Mouse (Mus musculus): ENCODE data around the gene Tekt3. TPM values are rescaled to one million over a fixed set of nuclear protein-coding genes. Genes with fewer than 3 reads are reported as not detected.

Gene Tekt3
- polyA plus RNA-seq, 1 experiment = not detected

DNA sequence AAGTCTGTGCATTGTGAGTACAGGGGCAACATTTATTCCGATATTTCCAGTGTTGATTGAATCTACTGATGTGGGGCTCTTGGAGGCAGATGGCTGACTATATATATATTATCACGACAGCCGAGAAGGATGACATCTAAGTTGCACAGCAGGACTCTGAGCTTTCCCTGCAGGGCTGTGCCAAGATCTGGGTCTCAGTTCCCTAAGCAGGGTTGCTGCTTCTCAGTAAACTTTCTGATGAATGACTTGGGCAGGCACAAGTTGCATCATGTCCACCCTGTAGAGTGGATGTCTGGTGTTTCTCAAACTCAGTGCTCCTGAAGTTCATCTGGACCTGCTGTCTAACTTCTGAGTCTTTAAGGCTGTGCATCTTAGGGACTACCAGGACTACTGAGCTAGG lies 15.7 kb upstream of the Tekt3 start:
- Histone ChIP-seq H3K4me3 (replicated peaks; ENCODE audit: insufficient read depth, low read depth, low read length) (no peak overlapping the region), H3K27ac (ENCODE audit: insufficient read depth, low read length) (no peak overlapping the region), H3K27me3 (ENCODE audit: control insufficient read depth, insufficient read depth, low read length) (no peaks in the 10 kb centered on the region), H3K4me1 (ENCODE audit: control insufficient read depth, insufficient read depth, low read length) (no peaks in the 10 kb centered on the region)
- 23% methylated on average over 3 of the region's 3 CpGs for WGBS
- no peak for DNase-seq
- TF ChIP-seq CTCF (IDR thresholded peaks at IDR 0.05; ENCODE audit: borderline replicate concordance, insufficient read depth, low read depth, low read length) = no peak
- no peak for TF ChIP-seq POLR2A (IDR thresholded peaks at IDR 0.05; ENCODE audit: borderline replicate concordance, insufficient read depth, low read length)

DNA sequence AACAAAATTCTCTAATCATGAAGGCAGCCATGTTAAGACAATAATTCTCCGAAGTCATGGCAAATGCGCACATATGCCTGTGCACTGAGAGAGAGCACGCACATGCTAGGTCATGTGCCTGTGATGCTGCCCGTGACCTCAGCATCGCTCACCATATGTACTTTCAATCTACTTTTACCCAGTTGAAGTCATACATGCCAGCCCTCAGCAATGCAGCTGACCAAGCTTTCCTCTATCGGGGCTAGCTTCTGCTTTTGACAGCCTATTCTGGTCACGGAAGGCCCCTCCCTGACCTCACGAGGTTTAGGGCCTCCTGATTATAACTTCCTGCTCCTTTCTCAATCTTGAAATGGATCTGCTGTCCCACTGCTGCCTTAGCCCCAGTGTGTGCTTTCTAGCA lies 15.1 kb upstream of the Tekt3 start:
- H3K27ac ChIP-seq (ENCODE audit: insufficient read depth, low read length) = no peak overlapping the region
- H3K4me3 ChIP-seq (replicated peaks; ENCODE audit: insufficient read depth, low read depth, low read length) = no peak overlapping the region
- TF ChIP-seq POLR2A (IDR thresholded peaks at IDR 0.05; ENCODE audit: borderline replicate concordance, insufficient read depth, low read length) = no peak
- TF ChIP-seq CTCF (IDR thresholded peaks at IDR 0.05; ENCODE audit: borderline replicate concordance, insufficient read depth, low read depth, low read length) = no peak
- H3K27me3 ChIP-seq (ENCODE audit: control insufficient read depth, insufficient read depth, low read length) = no peaks in the 10 kb centered on the region
- no peaks in the 10 kb centered on the region for H3K4me1 ChIP-seq (ENCODE audit: control insufficient read depth, insufficient read depth, low read length)
- WGBS = 93% methylated on average over 8 of the region's 8 CpGs
- DNase-seq = no peak

DNA sequence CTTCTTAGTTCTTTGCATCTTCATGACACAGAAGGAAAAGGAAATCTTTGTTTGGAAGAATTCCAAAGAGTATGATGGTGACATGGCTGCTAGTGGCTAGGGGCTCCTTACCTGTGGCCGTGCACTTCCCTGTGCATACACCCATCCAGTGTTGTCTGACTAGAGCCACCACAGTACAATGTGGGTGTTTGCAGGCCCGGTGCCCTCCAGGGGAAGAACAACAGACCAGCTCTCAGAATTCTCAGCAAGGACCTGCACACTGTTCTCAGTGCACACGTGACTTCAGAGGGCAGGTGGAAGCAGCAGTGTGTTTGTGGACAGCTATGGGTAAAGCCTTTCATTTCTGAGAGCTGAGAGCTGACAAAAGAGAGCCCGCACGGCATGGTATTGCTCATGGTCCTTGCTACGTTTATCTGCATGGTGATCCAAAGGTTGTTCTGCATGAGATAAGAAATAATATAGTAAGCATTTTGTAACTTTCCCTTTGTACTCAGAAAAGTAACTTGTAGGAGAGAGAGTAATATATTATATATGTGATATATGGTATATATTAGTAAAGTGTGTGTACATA lies 11.0 kb upstream of the Tekt3 start:
- 92% methylated on average over 6 of the region's 6 CpGs for WGBS
- DNase-seq = no peak
- TF ChIP-seq POLR2A (IDR thresholded peaks at IDR 0.05; ENCODE audit: borderline replicate concordance, insufficient read depth, low read length) (no peak), CTCF (IDR thresholded peaks at IDR 0.05; ENCODE audit: borderline replicate concordance, insufficient read depth, low read depth, low read length) (no peak)
- Histone ChIP-seq H3K27ac (ENCODE audit: insufficient read depth, low read length) (no peak overlapping the region), H3K4me3 (replicated peaks; ENCODE audit: insufficient read depth, low read depth, low read length) (no peak overlapping the region), H3K27me3 (ENCODE audit: control insufficient read depth, insufficient read depth, low read length) (no peaks in the 10 kb centered on the region), H3K4me1 (ENCODE audit: control insufficient read depth, insufficient read depth, low read length) (no peaks in the 10 kb centered on the region)

DNA sequence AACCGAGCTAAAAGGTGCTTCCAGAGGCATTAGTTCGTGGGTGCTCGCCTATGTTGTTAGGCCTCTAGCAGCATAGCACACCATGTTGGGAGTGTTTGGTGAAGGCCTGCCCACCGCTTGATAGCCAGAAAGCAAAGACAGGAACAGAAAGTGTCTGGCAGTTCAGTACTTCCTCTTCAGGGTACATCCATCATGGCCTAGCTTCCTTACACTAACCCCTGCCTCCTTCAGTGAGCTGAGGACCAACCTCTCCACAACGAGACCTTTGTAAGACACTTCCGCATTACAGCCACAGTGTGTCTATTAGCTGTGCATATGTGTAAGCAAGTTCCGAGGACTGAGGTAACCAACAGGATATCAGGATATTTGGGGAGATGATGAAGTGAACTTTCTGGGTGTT lies 10.4 kb upstream of the Tekt3 start:
- DNase-seq = no peak
- H3K27me3 ChIP-seq (ENCODE audit: control insufficient read depth, insufficient read depth, low read length) = no peaks in the 10 kb centered on the region
- 93% methylated on average over 7 of the region's 7 CpGs for WGBS

DNA sequence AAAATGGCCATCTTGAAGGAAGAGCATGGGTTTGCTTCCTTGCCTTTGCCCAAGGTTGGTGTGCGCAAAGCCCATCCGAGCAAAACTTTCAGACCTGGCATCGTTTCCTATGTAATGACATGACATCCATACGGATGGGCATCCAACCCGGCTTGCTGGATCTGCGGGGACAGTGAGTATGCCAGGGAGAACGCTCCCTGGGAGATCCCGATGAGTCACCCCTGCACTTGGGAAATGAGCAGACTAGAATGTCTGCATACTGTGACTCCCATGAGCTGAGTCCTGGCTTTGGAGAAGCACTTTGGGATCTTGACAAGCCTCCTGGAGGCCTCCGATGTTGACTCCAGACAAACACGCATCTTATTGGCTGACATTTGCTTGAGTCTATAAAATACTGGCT lies 9.5 kb upstream of the Tekt3 start:
- WGBS = 83% methylated on average over 10 of the region's 10 CpGs
- H3K27ac ChIP-seq (ENCODE audit: insufficient read depth, low read length) = no peak overlapping the region
- H3K4me1 ChIP-seq (ENCODE audit: control insufficient read depth, insufficient read depth, low read length) = no peaks in the 10 kb centered on the region
- TF ChIP-seq POLR2A (IDR thresholded peaks at IDR 0.05; ENCODE audit: borderline replicate concordance, insufficient read depth, low read length) (no peak), CTCF (IDR thresholded peaks at IDR 0.05; ENCODE audit: borderline replicate concordance, insufficient read depth, low read depth, low read length) (no peak)
- H3K27me3 ChIP-seq (ENCODE audit: control insufficient read depth, insufficient read depth, low read length) = no peaks in the 10 kb centered on the region
- no peak overlapping the region for H3K4me3 ChIP-seq (replicated peaks; ENCODE audit: insufficient read depth, low read depth, low read length)
- no peak for DNase-seq

More for the DNA sequence above, 10.4 kb upstream of the Tekt3 start:
- Histone ChIP-seq H3K4me1 (ENCODE audit: control insufficient read depth, insufficient read depth, low read length) (no peaks in the 10 kb centered on the region), H3K27ac (ENCODE audit: insufficient read depth, low read length) (no peak overlapping the region), H3K4me3 (replicated peaks; ENCODE audit: insufficient read depth, low read depth, low read length) (no peak overlapping the region)
- TF ChIP-seq CTCF (IDR thresholded peaks at IDR 0.05; ENCODE audit: borderline replicate concordance, insufficient read depth, low read depth, low read length) = no peak
- no peak for TF ChIP-seq POLR2A (IDR thresholded peaks at IDR 0.05; ENCODE audit: borderline replicate concordance, insufficient read depth, low read length)

DNA sequence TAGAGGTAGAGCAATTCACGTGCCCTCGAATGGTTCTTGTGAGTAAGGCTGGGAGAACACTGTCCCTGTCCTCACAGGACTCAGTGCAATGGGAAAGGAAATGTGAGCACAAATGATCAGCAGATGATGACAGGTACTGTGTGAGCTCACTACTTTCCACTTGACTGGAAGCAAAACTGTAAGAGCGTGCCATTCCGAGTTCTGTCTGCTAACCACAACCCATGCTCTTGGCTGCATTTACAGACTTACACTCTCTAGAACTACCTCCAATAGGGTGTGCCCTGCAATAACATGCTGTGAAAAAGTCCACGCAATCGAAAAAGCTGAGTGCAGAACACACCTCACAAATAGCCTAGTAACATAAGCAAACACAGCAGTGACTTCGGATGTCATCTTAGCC lies 5.9 kb upstream of the Tekt3 start:
- WGBS = 88% methylated on average over 7 of the region's 7 CpGs
- Histone ChIP-seq H3K27ac (ENCODE audit: insufficient read depth, low read length) (no peak overlapping the region), H3K4me1 (ENCODE audit: control insufficient read depth, insufficient read depth, low read length) (no peaks in the 10 kb centered on the region), H3K27me3 (ENCODE audit: control insufficient read depth, insufficient read depth, low read length) (no peaks in the 10 kb centered on the region), H3K4me3 (replicated peaks; ENCODE audit: insufficient read depth, low read depth, low read length) (no peak overlapping the region)
- DNase-seq = no peak
- TF ChIP-seq CTCF (IDR thresholded peaks at IDR 0.05; ENCODE audit: borderline replicate concordance, insufficient read depth, low read depth, low read length) (no peak), POLR2A (IDR thresholded peaks at IDR 0.05; ENCODE audit: borderline replicate concordance, insufficient read depth, low read length) (no peak)

DNA sequence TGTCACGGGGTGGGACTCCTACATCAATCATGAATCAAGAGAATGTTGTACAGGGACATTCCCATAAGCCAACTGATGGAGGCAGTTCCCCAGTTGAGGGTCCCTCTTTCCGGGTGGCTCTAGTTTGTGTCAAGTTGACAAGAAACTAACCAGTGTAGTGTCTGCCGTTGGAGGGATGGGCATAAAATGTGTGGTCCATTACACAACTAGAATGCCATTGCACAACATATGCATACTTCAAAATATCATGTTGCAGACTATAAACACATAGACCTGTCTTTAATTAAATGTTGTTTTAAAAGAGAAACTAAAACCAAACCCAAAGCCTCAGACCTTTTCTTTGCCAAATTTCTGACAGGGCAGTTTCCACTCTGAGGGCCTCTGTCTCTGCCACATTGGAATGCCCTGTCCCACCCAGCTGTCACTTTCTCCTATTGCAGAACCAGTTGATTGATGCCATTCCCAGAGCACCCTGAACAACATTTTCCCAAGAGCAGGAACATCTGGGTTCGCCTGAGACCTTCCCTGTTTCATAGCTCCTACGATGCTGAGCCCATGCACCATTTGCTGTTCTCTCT lies 3.0 kb upstream of the Tekt3 start:
- TF ChIP-seq CTCF (IDR thresholded peaks at IDR 0.05; ENCODE audit: borderline replicate concordance, insufficient read depth, low read depth, low read length) (no peak), POLR2A (IDR thresholded peaks at IDR 0.05; ENCODE audit: borderline replicate concordance, insufficient read depth, low read length) (no peak)
- no peak for DNase-seq
- H3K27ac ChIP-seq (ENCODE audit: insufficient read depth, low read length) = no peak overlapping the region
- no peaks in the 10 kb centered on the region; the same call in 1 of the 2 replicates for H3K27me3 ChIP-seq (ENCODE audit: control insufficient read depth, insufficient read depth, low read length)
- WGBS = 83% methylated on average over 5 of the region's 5 CpGs
- no peaks in the 10 kb centered on the region for H3K4me1 ChIP-seq (ENCODE audit: control insufficient read depth, insufficient read depth, low read length)
- H3K4me3 ChIP-seq (replicated peaks; ENCODE audit: insufficient read depth, low read depth, low read length) = no peak overlapping the region

DNA sequence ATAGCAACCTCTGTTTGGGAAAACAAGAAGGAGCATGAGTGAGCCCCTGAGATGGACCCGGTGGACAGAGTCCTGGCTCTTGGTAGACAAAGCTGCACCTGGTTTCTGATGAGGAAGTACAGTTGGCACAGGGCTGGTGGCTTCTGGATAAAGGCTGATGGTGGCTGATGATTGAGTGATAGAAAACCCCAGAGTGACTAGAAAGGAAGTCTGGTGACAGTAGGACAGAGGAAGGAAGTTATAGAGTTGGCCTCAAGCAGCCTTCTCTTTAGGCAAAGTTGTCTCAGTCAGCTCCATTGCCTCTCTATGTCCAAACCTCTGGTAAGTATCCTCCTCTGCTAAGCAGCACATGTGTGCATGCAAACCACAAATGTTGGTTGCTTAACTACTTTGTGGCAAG lies 1.5 kb upstream of the Tekt3 start:
- WGBS = 55% methylated on average over 1 of the region's 1 CpGs
- Histone ChIP-seq H3K27ac (ENCODE audit: insufficient read depth, low read length) (no peak overlapping the region), H3K4me1 (ENCODE audit: control insufficient read depth, insufficient read depth, low read length) (no peaks in the 10 kb centered on the region), H3K4me3 (replicated peaks; ENCODE audit: insufficient read depth, low read depth, low read length) (no peak overlapping the region), H3K27me3 (ENCODE audit: control insufficient read depth, insufficient read depth, low read length) (no peaks in the 10 kb centered on the region; the same call in 1 of the 2 replicates)
- DNase-seq = no peak
- TF ChIP-seq CTCF (IDR thresholded peaks at IDR 0.05; ENCODE audit: borderline replicate concordance, insufficient read depth, low read depth, low read length) (no peak), POLR2A (IDR thresholded peaks at IDR 0.05; ENCODE audit: borderline replicate concordance, insufficient read depth, low read length) (no peak)

Data from cerebellum, adult 2 months (tissue).